Mouse (Mus musculus) left cerebral cortex, postnatal 4 days (tissue): ENCODE results near the gene Spred2. TPM values are rescaled to one million over a fixed set of nuclear protein-coding genes. Genes with fewer than 3 reads are reported as not detected.

ENCODE experiments used
- DNase-seq: peaks from one replicate; pipeline ENCODE4 v3.0.0-alpha.2; 2022
- intact Hi-C: fragments of 180-260 bp; cut with DNase I; formaldehyde crosslinking; loops from one replicate; pipeline ENCODE4 v1.15.1; 2025
- total RNA-seq, 2 experiments: library from RNA; stranded (reverse); gene quantifications; 2 replicates each; pipeline ENCODE4 v1.2.3; 2021

Gene Spred2
- total RNA-seq, 2 experiments from 2014 or later: 52.1 to 57.0 TPM

- intact Hi-C loops: loop anchor here (5.0 to 10.0 kb wide), 3 partner anchors 60 to 148 kb away; no protein-coding TSS in a partner anchor
- no peak for DNase-seq
These were observed 578 bp downstream of the Spred2 start for GRCm38 (mm10) chr11:19924757-19925148.

- intact Hi-C loops: loop anchor here (10.0 kb wide), 1 partner anchor 59 kb away; no protein-coding TSS in a partner anchor
- DNase-seq: peak; percentile 82
These were observed 1.2 kb downstream of the Spred2 start for GRCm38 (mm10) chr11:19925149-19925975.

GRCm38 (mm10) chr11:19925976-19926842 lies 2.0 kb downstream of the Spred2 start:
- intact Hi-C loops: loop anchor here (10.0 kb wide), 1 partner anchor 59 kb away; no protein-coding TSS in a partner anchor
- DNase-seq: peak; percentile 66

- DNase-seq: no peak
- intact Hi-C loops: loop anchor here (10.0 kb wide), 1 partner anchor 58 kb away; no protein-coding TSS in a partner anchor
These were observed 2.6 kb downstream of the Spred2 start for GRCm38 (mm10) chr11:19926843-19927120.

GRCm38 (mm10) chr11:19928633-19929032 lies 4.5 kb downstream of the Spred2 start:
- DNase-seq: no peak
- intact Hi-C loops: loop anchor here (10.0 kb wide), 1 partner anchor 56 kb away; no protein-coding TSS in a partner anchor

GRCm38 (mm10) chr11:19929087-19929865 lies 5.1 kb downstream of the Spred2 start:
- no peak for DNase-seq
- intact Hi-C loops: loop anchor here (10.0 kb wide), 1 partner anchor 56 kb away; no protein-coding TSS in a partner anchor

GRCm38 (mm10) chr11:19931569-19932230 lies 7.5 kb downstream of the Spred2 start:
- no peak for DNase-seq
- intact Hi-C loops: no loop called here

- intact Hi-C loops: no loop called here
- no peak for DNase-seq
These were observed 8.9 kb downstream of the Spred2 start for GRCm38 (mm10) chr11:19932983-19933511.

GRCm38 (mm10) chr11:19935524-19936354 lies 11.6 kb downstream of the Spred2 start:
- no peak for DNase-seq
- intact Hi-C loops: no loop called here

GRCm38 (mm10) chr11:19938456-19939004 lies 14.4 kb downstream of the Spred2 start:
- intact Hi-C loops: no loop called here
- no peak for DNase-seq

GRCm38 (mm10) chr11:19939305-19939730 lies 15.1 kb downstream of the Spred2 start:
- DNase-seq: peak; percentile 84
- intact Hi-C loops: no loop called here

- peak; percentile 28 for DNase-seq
- intact Hi-C loops: no loop called here
These were observed 15.7 kb downstream of the Spred2 start for GRCm38 (mm10) chr11:19939831-19940230.

GRCm38 (mm10) chr11:19941156-19941777 lies 17.1 kb downstream of the Spred2 start:
- no peak for DNase-seq
- intact Hi-C loops: no loop called here

GRCm38 (mm10) chr11:19941978-19942377 lies 17.8 kb downstream of the Spred2 start:
- DNase-seq: no peak
- intact Hi-C loops: no loop called here

GRCm38 (mm10) chr11:19943753-19944152 lies 19.6 kb downstream of the Spred2 start:
- no peak for DNase-seq
- intact Hi-C loops: no loop called here

GRCm38 (mm10) chr11:19944701-19945100 lies 20.5 kb downstream of the Spred2 start:
- DNase-seq: no peak
- intact Hi-C loops: no loop called here

- DNase-seq: no peak
- intact Hi-C loops: no loop called here
These were observed 22.5 kb downstream of the Spred2 start for GRCm38 (mm10) chr11:19946721-19947120.

- DNase-seq: peak; percentile 19
- intact Hi-C loops: no loop called here
These were observed 23.5 kb downstream of the Spred2 start for GRCm38 (mm10) chr11:19947626-19948135.
